Mouse (Mus musculus): ENCODE data around the gene Tesmin. TPM values are rescaled to one million over a fixed set of nuclear protein-coding genes. Genes with fewer than 3 reads are reported as not detected.

The Tesmin gene
- polyA plus RNA-seq, 1 experiment from 2014 or later: 0.23 TPM

DNA sequence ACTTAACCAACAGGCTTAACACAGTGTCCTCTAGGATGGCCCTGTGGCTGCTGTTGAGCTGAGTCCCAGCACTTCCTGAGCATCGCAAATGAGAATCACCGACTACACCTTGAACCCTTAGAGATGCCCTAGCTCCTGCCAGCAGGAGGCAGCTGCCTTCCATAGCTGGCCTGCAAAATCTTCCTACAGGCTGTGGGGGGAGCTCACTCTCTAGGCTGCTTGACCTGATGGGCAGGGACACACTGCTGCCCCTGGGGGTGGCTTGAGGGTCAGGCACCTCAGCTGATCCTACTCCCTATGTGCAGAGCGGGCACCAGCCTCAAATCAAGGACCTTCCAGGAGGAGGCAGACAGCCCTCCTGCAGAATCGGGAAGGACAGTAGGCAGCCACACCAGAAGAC lies 31.0 kb upstream of the Tesmin start:
- Histone ChIP-seq H3K9me3 (ENCODE audit: control insufficient read depth, low read length) (no peaks in the 10 kb centered on the region), H3K27me3 (ENCODE audit: control insufficient read depth, insufficient read depth, low read length) (no peaks in the 10 kb centered on the region), H3K36me3 (ENCODE audit: control insufficient read depth, insufficient read depth, low read length) (no peaks in the 10 kb centered on the region), H3K4me3 (ENCODE audit: low read depth, low read length) (no peak overlapping the region), H3K4me2 (no peak overlapping the region), H3K27ac (ENCODE audit: low read depth, low read length) (no peak overlapping the region), H3K9ac (ENCODE audit: low read length) (no peak overlapping the region), H3K4me1 (ENCODE audit: control insufficient read depth, insufficient read depth, low read length) (no peaks in the 10 kb centered on the region)
- 79% methylated on average over 4 of the region's 4 CpGs for WGBS
- DNase-seq (ENCODE audit: low spot score, missing footprints): no peak
- no peak for ATAC-seq (ENCODE audit: low FRiP score)

DNA sequence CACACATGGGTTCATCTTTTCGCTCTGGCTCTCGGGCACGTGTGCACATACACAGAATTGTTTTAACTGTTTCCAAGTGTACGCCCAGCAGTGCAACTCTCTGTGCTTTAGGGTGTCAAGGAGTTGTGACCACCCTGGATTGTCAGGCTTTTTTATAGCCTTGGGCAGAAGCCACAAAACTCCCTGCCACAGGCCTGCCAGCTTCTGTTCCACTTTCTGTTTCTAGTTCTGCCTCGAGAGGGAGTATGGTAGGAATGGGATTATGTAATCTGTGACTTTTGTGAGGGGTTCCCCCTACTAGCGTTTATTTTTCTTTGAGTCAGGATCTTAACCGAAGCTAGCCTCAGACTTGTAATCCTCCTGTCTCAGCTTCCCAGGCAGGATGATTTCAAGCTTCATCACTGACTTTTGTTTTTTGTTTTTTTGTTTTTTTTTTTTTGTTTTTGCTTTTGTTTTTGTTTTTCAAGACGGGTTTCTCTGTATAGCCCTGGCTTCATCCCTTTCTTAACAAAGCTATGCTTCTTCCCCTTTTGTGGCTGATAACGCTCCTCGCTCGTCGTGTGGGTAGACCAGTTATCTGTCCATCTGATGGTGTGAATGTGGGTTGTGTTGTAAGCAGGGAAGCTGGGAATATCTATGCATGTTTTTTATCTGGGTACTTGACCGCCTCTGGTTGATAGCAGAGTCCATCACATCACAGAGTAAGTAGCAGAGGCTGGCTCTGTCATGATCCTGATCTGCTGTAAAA lies 28.6 kb upstream of the Tesmin start:
- Histone ChIP-seq H3K27ac (ENCODE audit: low read depth, low read length) (no peak overlapping the region), H3K9me3 (ENCODE audit: control insufficient read depth, low read length) (no peaks in the 10 kb centered on the region), H3K36me3 (ENCODE audit: control insufficient read depth, insufficient read depth, low read length) (no peaks in the 10 kb centered on the region), H3K9ac (ENCODE audit: low read length) (no peak overlapping the region), H3K4me1 (ENCODE audit: control insufficient read depth, insufficient read depth, low read length) (no peaks in the 10 kb centered on the region), H3K4me3 (ENCODE audit: low read depth, low read length) (no peak overlapping the region), H3K4me2 (no peak overlapping the region), H3K27me3 (ENCODE audit: control insufficient read depth, insufficient read depth, low read length) (no peaks in the 10 kb centered on the region)
- no peak for ATAC-seq (ENCODE audit: low FRiP score)
- 89% methylated on average over 13 of the region's 13 CpGs for WGBS
- no peak for DNase-seq (ENCODE audit: low spot score, missing footprints)

DNA sequence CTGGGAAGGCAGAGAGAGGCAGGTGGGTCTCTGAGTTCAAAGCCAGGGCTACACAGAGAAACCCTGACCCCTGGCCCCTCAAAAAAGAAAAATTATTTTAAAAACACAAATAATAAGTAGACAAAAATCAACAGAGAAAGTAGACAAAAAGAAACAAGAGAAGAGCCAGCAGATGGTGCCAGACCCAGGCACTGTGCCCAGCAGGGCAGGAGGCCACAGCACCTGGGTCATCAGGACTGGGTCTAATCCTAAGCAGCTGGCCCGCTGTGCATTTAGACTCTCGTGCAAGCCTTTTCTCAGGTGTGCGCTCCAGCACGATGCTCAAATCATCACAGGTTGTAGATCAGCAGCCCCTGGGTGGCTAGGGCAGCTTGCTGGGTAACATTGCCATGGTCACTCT lies 25.1 kb upstream of the Tesmin start:
- H3K36me3 ChIP-seq (ENCODE audit: control insufficient read depth, insufficient read depth, low read length): no peaks in the 10 kb centered on the region; the same call in 1 of the 2 replicates
- no peaks in the 10 kb centered on the region for H3K4me1 ChIP-seq (ENCODE audit: control insufficient read depth, insufficient read depth, low read length)
- no peak overlapping the region for H3K27ac ChIP-seq (ENCODE audit: low read depth, low read length)
- no peaks in the 10 kb centered on the region for H3K27me3 ChIP-seq (ENCODE audit: control insufficient read depth, insufficient read depth, low read length)
- no peak for DNase-seq (ENCODE audit: low spot score, missing footprints)
- H3K4me2 ChIP-seq: no peak overlapping the region
- H3K9me3 ChIP-seq (ENCODE audit: control insufficient read depth, low read length): no peaks in the 10 kb centered on the region
- no peak overlapping the region for H3K4me3 ChIP-seq (ENCODE audit: low read depth, low read length)
- no peak for ATAC-seq (ENCODE audit: low FRiP score)
- 84% methylated on average over 4 of the region's 4 CpGs for WGBS
- H3K9ac ChIP-seq (ENCODE audit: low read length): no peak overlapping the region

DNA sequence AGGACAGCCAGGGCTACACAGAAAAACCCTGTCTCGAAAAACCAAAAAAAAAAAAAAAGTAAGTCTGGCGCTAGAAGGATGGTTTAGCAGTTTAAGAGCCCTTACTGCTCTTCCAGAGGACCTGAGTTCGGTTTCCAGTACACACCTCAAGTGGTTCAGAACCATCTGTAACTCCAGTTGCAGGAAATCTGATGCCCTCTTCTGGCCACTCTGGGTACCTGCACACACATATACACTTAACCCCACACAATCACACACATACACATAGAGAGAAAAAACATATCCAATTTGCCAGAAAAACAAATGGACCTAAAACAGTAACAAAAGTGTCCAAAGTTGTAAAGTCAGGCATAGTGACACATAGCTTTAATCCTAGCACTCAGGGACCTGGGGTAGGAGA lies 23.6 kb upstream of the Tesmin start:
- H3K27me3 ChIP-seq (ENCODE audit: control insufficient read depth, insufficient read depth, low read length): no peaks in the 10 kb centered on the region
- H3K9me3 ChIP-seq (ENCODE audit: control insufficient read depth, low read length): no peaks in the 10 kb centered on the region
- no peak overlapping the region for H3K4me2 ChIP-seq
- 94% methylated on average over 3 of the region's 3 CpGs for WGBS
- H3K4me1 ChIP-seq (ENCODE audit: control insufficient read depth, insufficient read depth, low read length): no peaks in the 10 kb centered on the region
- H3K9ac ChIP-seq (ENCODE audit: low read length): no peak overlapping the region
- H3K27ac ChIP-seq (ENCODE audit: low read depth, low read length): no peak overlapping the region
- no peak for DNase-seq (ENCODE audit: low spot score, missing footprints)
- no peaks in the 10 kb centered on the region; the same call in 1 of the 2 replicates for H3K36me3 ChIP-seq (ENCODE audit: control insufficient read depth, insufficient read depth, low read length)
- ATAC-seq (ENCODE audit: low FRiP score): no peak
- no peak overlapping the region for H3K4me3 ChIP-seq (ENCODE audit: low read depth, low read length)

DNA sequence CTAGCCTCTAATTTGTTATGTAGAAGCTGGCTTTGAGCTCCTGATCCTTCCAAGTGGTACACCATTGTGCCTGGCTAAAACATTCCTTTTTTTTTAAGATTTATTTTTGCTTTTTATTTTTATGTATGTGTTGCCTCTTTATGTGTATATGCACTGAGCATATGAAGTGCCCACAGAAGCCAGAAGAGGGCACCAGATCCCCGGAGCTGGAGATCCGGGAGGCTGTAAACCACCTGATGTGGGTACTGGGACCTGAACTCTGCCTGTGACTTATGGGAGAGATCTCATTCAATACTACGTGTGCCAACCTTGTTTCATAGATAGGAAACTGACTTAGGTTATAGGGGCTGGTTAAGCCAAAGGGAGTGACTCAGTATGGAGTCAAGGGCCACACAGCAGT lies 20.4 kb upstream of the Tesmin start:
- WGBS: 90% methylated on average over 3 of the region's 3 CpGs
- Histone ChIP-seq H3K9me3 (ENCODE audit: control insufficient read depth, low read length) (no peaks in the 10 kb centered on the region), H3K36me3 (ENCODE audit: control insufficient read depth, insufficient read depth, low read length) (no peaks in the 10 kb centered on the region; the same call in 1 of the 2 replicates), H3K27ac (ENCODE audit: low read depth, low read length) (no peak overlapping the region), H3K4me1 (ENCODE audit: control insufficient read depth, insufficient read depth, low read length) (no peaks in the 10 kb centered on the region), H3K27me3 (ENCODE audit: control insufficient read depth, insufficient read depth, low read length) (no peaks in the 10 kb centered on the region), H3K4me3 (ENCODE audit: low read depth, low read length) (no peak overlapping the region), H3K4me2 (no peak overlapping the region), H3K9ac (ENCODE audit: low read length) (no peak overlapping the region)
- DNase-seq (ENCODE audit: low spot score, missing footprints): no peak
- ATAC-seq (ENCODE audit: low FRiP score): no peak

DNA sequence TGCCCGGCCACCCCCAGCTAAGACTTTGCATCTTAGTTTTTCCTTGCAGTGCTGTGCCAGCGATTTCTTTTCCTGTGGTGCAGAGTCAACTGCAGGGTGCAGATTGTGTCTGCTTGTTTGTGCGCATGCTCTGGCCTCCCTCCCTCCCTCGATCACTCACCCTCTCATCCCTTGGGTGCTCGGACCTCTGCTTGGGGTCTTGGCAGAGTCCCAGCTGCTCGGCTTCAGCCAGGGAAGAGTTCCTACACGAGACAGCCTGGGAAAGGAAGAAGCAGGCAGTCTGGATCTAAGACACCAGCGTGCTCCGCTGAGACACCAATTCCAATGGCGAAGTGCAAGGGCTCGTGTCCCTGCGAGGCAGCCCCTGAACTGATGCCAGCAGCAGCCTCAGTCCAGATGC lies 15.3 kb upstream of the Tesmin start:
- H3K27me3 ChIP-seq (ENCODE audit: control insufficient read depth, insufficient read depth, low read length): no peaks in the 10 kb centered on the region
- no peak overlapping the region for H3K27ac ChIP-seq (ENCODE audit: low read depth, low read length)
- DNase-seq (ENCODE audit: low spot score, missing footprints): no peak
- no peak overlapping the region for H3K4me2 ChIP-seq
- H3K4me3 ChIP-seq (ENCODE audit: low read depth, low read length): no peak overlapping the region
- WGBS: 75% methylated on average over 12 of the region's 12 CpGs
- H3K9me3 ChIP-seq (ENCODE audit: control insufficient read depth, low read length): no peaks in the 10 kb centered on the region
- H3K9ac ChIP-seq (ENCODE audit: low read length): no peak overlapping the region
- no peak for ATAC-seq (ENCODE audit: low FRiP score)
- no peaks in the 10 kb centered on the region for H3K4me1 ChIP-seq (ENCODE audit: control insufficient read depth, insufficient read depth, low read length)
- no peaks in the 10 kb centered on the region for H3K36me3 ChIP-seq (ENCODE audit: control insufficient read depth, insufficient read depth, low read length)

DNA sequence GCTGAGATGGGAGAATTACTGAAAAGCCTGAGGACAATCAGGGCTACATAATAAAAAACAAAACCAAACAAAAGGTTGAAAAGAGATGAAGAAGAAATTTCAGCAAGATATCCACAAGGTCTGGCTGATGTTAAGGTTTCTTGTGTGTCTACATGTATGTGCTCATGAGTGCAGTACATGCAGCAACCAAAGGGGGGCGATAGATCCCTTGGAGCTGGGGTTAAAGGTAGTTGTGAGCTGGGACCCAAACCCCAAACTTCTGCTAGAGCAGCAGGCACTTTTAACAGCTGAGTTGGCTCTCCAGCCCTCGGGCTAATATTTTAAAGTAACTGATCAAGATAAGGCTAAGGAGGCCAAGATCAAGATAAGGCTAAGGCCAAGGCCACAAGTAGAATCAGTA lies 14.6 kb upstream of the Tesmin start:
- H3K36me3 ChIP-seq (ENCODE audit: control insufficient read depth, insufficient read depth, low read length): no peaks in the 10 kb centered on the region
- no peak for DNase-seq (ENCODE audit: low spot score, missing footprints)
- ATAC-seq (ENCODE audit: low FRiP score): no peak
- WGBS: 61% methylated on average over 2 of the region's 2 CpGs
- H3K4me2 ChIP-seq: no peak overlapping the region
- no peak overlapping the region for H3K4me3 ChIP-seq (ENCODE audit: low read depth, low read length)
- no peak overlapping the region for H3K27ac ChIP-seq (ENCODE audit: low read depth, low read length)
- H3K9me3 ChIP-seq (ENCODE audit: control insufficient read depth, low read length): no peaks in the 10 kb centered on the region
- no peak overlapping the region for H3K9ac ChIP-seq (ENCODE audit: low read length)
- H3K27me3 ChIP-seq (ENCODE audit: control insufficient read depth, insufficient read depth, low read length): no peaks in the 10 kb centered on the region
- H3K4me1 ChIP-seq (ENCODE audit: control insufficient read depth, insufficient read depth, low read length): no peaks in the 10 kb centered on the region

DNA sequence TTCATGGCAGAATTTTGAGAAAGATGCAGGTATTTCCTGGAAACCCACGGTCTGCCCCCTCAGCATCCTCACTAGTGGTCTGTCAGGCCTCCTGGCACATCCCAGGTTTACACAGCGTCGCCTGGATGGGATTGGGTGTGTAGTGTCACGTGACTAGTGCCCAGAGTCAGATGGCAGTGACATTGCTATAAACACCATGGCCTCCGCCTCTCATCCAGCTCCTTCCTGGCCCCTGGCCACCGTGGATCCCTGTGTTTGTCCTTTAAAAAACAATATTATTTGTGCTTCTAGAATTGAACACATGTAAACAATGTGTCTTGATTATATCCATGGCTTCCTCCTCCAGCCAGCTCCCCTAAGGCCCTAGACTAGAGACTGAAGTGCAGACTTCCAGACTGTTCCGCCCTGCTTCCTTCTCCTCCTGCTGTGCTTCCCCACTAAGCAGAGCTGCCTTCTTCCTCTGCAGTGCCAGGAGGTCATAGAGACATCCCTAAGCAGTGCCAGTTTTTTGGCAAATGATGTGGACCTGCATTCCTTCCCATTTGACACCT lies 12.6 kb upstream of the Tesmin start:
- no peaks in the 10 kb centered on the region for H3K36me3 ChIP-seq (ENCODE audit: control insufficient read depth, insufficient read depth, low read length)
- H3K9ac ChIP-seq (ENCODE audit: low read length): no peak overlapping the region
- no peak for DNase-seq (ENCODE audit: low spot score, missing footprints)
- H3K4me2 ChIP-seq: no peak overlapping the region
- WGBS: 72% methylated on average over 7 of the region's 7 CpGs
- no peak overlapping the region for H3K4me3 ChIP-seq (ENCODE audit: low read depth, low read length)
- no peaks in the 10 kb centered on the region for H3K27me3 ChIP-seq (ENCODE audit: control insufficient read depth, insufficient read depth, low read length)
- no peaks in the 10 kb centered on the region for H3K9me3 ChIP-seq (ENCODE audit: control insufficient read depth, low read length)
- H3K4me1 ChIP-seq (ENCODE audit: control insufficient read depth, insufficient read depth, low read length): no peaks in the 10 kb centered on the region
- H3K27ac ChIP-seq (ENCODE audit: low read depth, low read length): no peak overlapping the region
- ATAC-seq (ENCODE audit: low FRiP score): no peak

DNA sequence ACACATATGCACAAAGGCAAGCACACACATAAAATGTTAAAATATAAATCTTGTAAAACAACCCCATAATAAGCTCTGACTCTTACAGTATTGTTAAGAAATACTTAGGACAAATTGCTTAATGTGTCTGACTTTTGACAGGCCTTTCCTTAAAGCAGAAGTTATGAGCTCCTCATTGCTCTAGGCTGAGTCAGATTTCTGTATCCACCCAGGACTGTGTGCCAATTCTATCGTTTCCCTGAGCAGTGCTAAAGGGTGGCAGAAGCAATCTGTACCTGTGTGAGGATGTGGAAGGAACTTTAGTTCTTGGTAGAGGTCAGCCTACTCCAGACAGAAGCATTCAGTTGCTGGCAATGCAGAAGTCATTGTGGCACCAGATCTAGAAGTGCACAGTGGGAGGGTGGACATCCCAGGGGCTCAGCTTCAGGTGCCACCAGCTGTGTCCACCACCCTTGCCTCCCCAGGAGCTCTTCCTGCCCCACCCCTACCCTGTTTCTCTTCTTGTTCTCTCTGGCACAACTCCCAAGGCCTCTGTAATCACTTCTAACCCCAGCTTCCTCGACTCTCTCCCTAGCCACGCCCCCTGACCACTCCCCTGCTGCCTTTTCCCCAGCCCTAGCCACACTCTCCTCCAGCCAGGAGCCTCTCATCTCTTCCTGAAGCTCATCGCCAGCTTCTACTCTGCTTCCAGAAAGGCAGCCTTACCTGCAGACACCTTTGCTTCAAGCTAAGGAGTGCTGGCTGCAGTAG lies 11.5 kb upstream of the Tesmin start:
- 35% methylated on average over 4 of the region's 4 CpGs for WGBS
- H3K36me3 ChIP-seq (ENCODE audit: control insufficient read depth, insufficient read depth, low read length): no peaks in the 10 kb centered on the region

More for the DNA sequence above, 11.5 kb upstream of the Tesmin start:
- ATAC-seq (ENCODE audit: low FRiP score) (no peak), DNase-seq (ENCODE audit: low spot score, missing footprints) (no peak)
- Histone ChIP-seq H3K4me3 (ENCODE audit: low read depth, low read length) (no peak overlapping the region), H3K27ac (ENCODE audit: low read depth, low read length) (no peak overlapping the region), H3K27me3 (ENCODE audit: control insufficient read depth, insufficient read depth, low read length) (no peaks in the 10 kb centered on the region), H3K9ac (ENCODE audit: low read length) (no peak overlapping the region), H3K9me3 (ENCODE audit: control insufficient read depth, low read length) (no peaks in the 10 kb centered on the region), H3K4me1 (ENCODE audit: control insufficient read depth, insufficient read depth, low read length) (no peaks in the 10 kb centered on the region), H3K4me2 (no peak overlapping the region)
